Mouse (Mus musculus): Measurements from ENCODE around the gene Mettl17. TPM values are rescaled to one million over a fixed set of nuclear protein-coding genes. Genes with fewer than 3 reads are reported as not detected.
"Not testable (repeated sequence)": the region's sequence is repeated elsewhere in the genome, so short reads cannot be mapped to it uniquely, and the experiment has no call there.

The Mettl17 gene
- polyA plus RNA-seq, 1 experiment from 2014 or later: 62.9 TPM

- Histone ChIP-seq H3K27ac (no peak overlapping the region), H3K9ac (no peak overlapping the region), H3K9me3 (replicated peaks) (no peaks in the 10 kb centered on the region), H3K4me3 (no peak overlapping the region), H3K36me3 (no peaks in the 10 kb centered on the region), H3K4me1 (peaks cover 9% of the 10 kb centered on the region), H3K4me2 (replicated peaks) (no peak overlapping the region), H3K27me3 (peaks cover 3% of the 10 kb centered on the region; the same call in 1 of the 2 replicates)
- 88% methylated on average over 4 of the region's 4 CpGs for WGBS
- ATAC-seq (ENCODE audit: low FRiP score): no peak
Observed at GRCm38 (mm10) chr14:51918966-51919365, 34.3 kb downstream of the Mettl17 start.

GRCm38 (mm10) chr14:51921759-51922570 is 37.3 kb downstream of the Mettl17 start:
- no peak for ATAC-seq (ENCODE audit: low FRiP score)
- WGBS: 89% methylated on average over 16 of the region's 16 CpGs
- no peak overlapping the region for H3K9ac ChIP-seq
- no peak overlapping the region for H3K4me3 ChIP-seq
- H3K4me1 ChIP-seq: no peaks in the 10 kb centered on the region
- H3K27me3 ChIP-seq: no peaks in the 10 kb centered on the region
- H3K9me3 ChIP-seq (replicated peaks): no peaks in the 10 kb centered on the region
- H3K36me3 ChIP-seq: no peaks in the 10 kb centered on the region
- H3K27ac ChIP-seq: no peak overlapping the region
- no peak overlapping the region for H3K4me2 ChIP-seq (replicated peaks)

GRCm38 (mm10) chr14:51922571-51922865 is 37.9 kb downstream of the Mettl17 start, which contains the start of gene Rnase13:
Rnase13 (minus strand) TSS chr14:51922773.
- Histone ChIP-seq H3K36me3 (no peaks in the 10 kb centered on the region), H3K27ac (no peak within 1 kb of the TSS), H3K4me1 (no peaks in the 10 kb centered on the region), H3K9ac (no peak within 1 kb of the TSS), H3K9me3 (replicated peaks) (no peaks in the 10 kb centered on the region), H3K27me3 (no peaks in the 10 kb centered on the region), H3K4me2 (replicated peaks) (no peak within 1 kb of the TSS), H3K4me3 (no peak within 1 kb of the TSS)
- ATAC-seq (ENCODE audit: low FRiP score): no peak
- WGBS: 89% methylated on average over 7 of the region's 7 CpGs

DNA sequence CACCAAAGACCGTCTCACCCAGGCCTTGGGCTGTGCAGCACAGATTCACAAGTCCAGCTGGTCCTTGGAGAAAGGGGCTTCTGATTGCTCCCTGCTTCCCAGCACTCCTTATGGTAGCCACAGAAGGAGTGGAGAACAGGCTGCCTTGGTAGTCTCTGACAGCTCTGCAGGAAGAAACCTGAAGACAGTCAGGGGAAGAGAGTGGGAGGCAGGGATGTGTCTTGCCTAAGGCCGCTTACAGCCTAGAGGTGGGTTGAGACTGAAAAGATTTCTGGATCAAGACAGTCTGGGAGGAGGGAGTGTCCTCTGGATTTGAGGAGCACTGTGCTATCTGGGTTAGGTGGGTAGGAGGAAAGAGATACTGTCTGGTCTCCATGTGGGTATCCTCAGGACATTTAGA is 38.3 kb downstream of the Mettl17 start:
- Histone ChIP-seq H3K9me3 (replicated peaks) (no peaks in the 10 kb centered on the region), H3K27me3 (no peaks in the 10 kb centered on the region), H3K36me3 (no peaks in the 10 kb centered on the region), H3K4me2 (replicated peaks) (no peak overlapping the region), H3K27ac (no peak overlapping the region), H3K9ac (no peak overlapping the region), H3K4me1 (no peaks in the 10 kb centered on the region), H3K4me3 (no peak overlapping the region)
- no peak for ATAC-seq (ENCODE audit: low FRiP score)
- 87% methylated on average over 2 of the region's 2 CpGs for WGBS

- H3K27ac ChIP-seq: no peak overlapping the region
- 79% methylated on average over 4 of the region's 4 CpGs for WGBS
- no peak overlapping the region for H3K9ac ChIP-seq
- H3K27me3 ChIP-seq: no peaks in the 10 kb centered on the region
- H3K9me3 ChIP-seq (replicated peaks): no peaks in the 10 kb centered on the region
- ATAC-seq (ENCODE audit: low FRiP score): no peak
- no peaks in the 10 kb centered on the region for H3K4me1 ChIP-seq
- H3K4me3 ChIP-seq: no peak overlapping the region
- no peaks in the 10 kb centered on the region for H3K36me3 ChIP-seq
- no peak overlapping the region for H3K4me2 ChIP-seq (replicated peaks)
Observed at GRCm38 (mm10) chr14:51923492-51923891, 38.9 kb downstream of the Mettl17 start.

DNA sequence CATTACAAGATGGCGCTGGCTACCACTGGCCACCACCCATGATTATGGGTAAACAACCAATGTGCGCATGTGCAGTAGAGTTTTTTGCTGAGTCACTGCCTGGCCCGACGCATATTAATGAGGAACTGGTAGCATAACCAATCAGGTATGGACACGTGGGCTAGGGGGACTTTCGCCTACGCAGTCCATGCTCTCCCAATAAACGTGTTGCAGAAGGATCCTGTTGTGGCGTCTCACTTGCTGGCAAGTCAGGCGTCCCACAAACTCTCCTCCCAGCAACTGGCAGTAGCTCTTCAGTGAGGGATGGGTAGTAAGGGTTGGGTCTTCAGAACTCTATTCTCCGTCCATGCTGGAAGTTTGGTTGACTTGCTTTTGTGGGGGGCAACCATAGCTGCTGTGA is 42.3 kb downstream of the Mettl17 start:
- H3K36me3 ChIP-seq; H3K9me3 ChIP-seq (replicated peaks); H3K27ac ChIP-seq; H3K4me3 ChIP-seq; H3K27me3 ChIP-seq; H3K4me2 ChIP-seq (replicated peaks); H3K4me1 ChIP-seq; H3K9ac ChIP-seq; ATAC-seq (ENCODE audit: low FRiP score): not testable (repeated sequence)
- 94% methylated on average over 11 of the region's 11 CpGs for WGBS

DNA sequence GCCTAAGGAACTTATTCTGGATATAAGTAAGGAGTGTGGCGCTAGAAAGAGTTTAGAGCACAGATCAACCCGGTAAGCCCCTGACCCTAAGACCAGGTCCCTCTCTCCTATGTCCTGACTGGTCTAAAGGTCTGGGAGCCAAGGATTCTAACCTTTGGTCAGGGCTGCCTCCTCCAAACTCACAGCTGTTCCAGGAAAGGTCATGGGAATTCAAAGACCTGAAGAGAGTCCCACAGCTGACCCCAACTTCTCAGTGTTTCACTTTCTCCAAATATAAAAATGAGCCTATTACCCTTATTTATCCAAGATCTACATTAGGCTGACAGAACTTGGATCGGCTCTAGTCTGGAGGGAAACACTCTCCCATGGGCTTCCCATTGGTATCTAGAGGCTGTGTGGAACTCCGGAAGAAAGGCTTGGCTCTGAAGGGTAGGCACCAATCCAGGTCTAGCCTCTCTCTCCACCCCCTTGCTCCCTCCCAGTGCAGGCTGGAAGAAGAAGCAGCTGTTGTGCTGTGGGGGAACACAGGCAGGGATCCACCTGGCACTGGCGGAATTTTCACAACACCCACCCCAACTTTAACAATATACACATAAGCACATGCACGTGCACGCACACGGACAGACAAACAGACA is 44.8 kb downstream of the Mettl17 start:
- no peaks in the 10 kb centered on the region for H3K9me3 ChIP-seq (replicated peaks)
- H3K36me3 ChIP-seq: no peaks in the 10 kb centered on the region
- no peak overlapping the region for H3K4me2 ChIP-seq (replicated peaks)
- ATAC-seq (ENCODE audit: low FRiP score): no peak
- no peak overlapping the region for H3K9ac ChIP-seq
- H3K27ac ChIP-seq: no peak overlapping the region
- H3K4me1 ChIP-seq: no peaks in the 10 kb centered on the region
- no peak overlapping the region for H3K4me3 ChIP-seq
- 86% methylated on average over 8 of the region's 8 CpGs for WGBS
- no peaks in the 10 kb centered on the region for H3K27me3 ChIP-seq

GRCm38 (mm10) chr14:51929968-51930367 is 45.3 kb downstream of the Mettl17 start:
- Histone ChIP-seq H3K4me1 (no peaks in the 10 kb centered on the region), H3K27me3 (no peaks in the 10 kb centered on the region), H3K4me3 (no peak overlapping the region), H3K36me3 (no peaks in the 10 kb centered on the region), H3K27ac (no peak overlapping the region), H3K4me2 (replicated peaks) (no peak overlapping the region), H3K9ac (no peak overlapping the region), H3K9me3 (replicated peaks) (no peaks in the 10 kb centered on the region)
- 71% methylated on average over 9 of the region's 9 CpGs for WGBS
- no peak for ATAC-seq (ENCODE audit: low FRiP score)

- Histone ChIP-seq H3K9me3 (replicated peaks) (no peaks in the 10 kb centered on the region), H3K27ac (no peak overlapping the region), H3K4me1 (no peaks in the 10 kb centered on the region), H3K27me3 (no peaks in the 10 kb centered on the region), H3K4me3 (no peak overlapping the region), H3K36me3 (no peaks in the 10 kb centered on the region), H3K9ac (no peak overlapping the region), H3K4me2 (replicated peaks) (no peak overlapping the region)
- peak; percentile 77 for ATAC-seq (ENCODE audit: low FRiP score)
- WGBS: 33% methylated on average over 5 of the region's 5 CpGs
Observed at GRCm38 (mm10) chr14:51930824-51931223, 46.2 kb downstream of the Mettl17 start.

GRCm38 (mm10) chr14:51932092-51933020 is 47.7 kb downstream of the Mettl17 start:
- WGBS: 78% methylated on average over 10 of the region's 10 CpGs
- H3K9ac ChIP-seq: no peak overlapping the region
- no peak overlapping the region for H3K4me2 ChIP-seq (replicated peaks)
- no peaks in the 10 kb centered on the region for H3K27me3 ChIP-seq
- no peak overlapping the region for H3K4me3 ChIP-seq
- H3K27ac ChIP-seq: no peak overlapping the region
- ATAC-seq (ENCODE audit: low FRiP score): no peak
- no peaks in the 10 kb centered on the region for H3K36me3 ChIP-seq
- no peaks in the 10 kb centered on the region for H3K4me1 ChIP-seq
- no peaks in the 10 kb centered on the region for H3K9me3 ChIP-seq (replicated peaks)

DNA sequence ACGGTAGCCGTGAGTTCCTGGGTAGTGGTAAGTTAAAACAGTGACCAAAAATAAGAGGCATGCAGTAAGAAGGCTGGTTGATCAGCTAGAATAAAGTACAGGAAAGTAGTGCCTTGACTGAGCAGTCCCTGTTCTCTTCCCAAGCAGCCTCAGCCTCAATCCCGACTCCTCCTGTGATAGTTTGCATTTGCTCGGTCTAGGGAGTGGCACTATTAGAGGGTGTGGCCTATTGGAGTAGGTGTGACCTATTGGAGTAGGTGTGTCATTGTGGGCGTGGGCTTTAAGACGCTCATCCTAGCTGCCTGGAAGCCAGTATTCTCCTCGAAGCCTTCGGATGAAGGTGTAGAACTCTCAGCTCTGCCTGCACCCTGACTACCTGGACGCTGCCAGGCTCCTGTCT is 54.4 kb downstream of the Mettl17 start:
- no peak overlapping the region for H3K4me3 ChIP-seq
- no peak overlapping the region for H3K27ac ChIP-seq
- no peaks in the 10 kb centered on the region for H3K36me3 ChIP-seq
- no peak overlapping the region for H3K4me2 ChIP-seq (replicated peaks)
- no peaks in the 10 kb centered on the region for H3K27me3 ChIP-seq
- no peak overlapping the region for H3K9ac ChIP-seq
- H3K4me1 ChIP-seq: peaks cover 6% of the 10 kb centered on the region
- no peak for ATAC-seq (ENCODE audit: low FRiP score)
- WGBS: 87% methylated on average over 9 of the region's 9 CpGs
- no peaks in the 10 kb centered on the region for H3K9me3 ChIP-seq (replicated peaks)

- Histone ChIP-seq H3K9me3 (replicated peaks) (no peaks in the 10 kb centered on the region), H3K4me2 (replicated peaks) (no peak overlapping the region), H3K36me3 (no peaks in the 10 kb centered on the region), H3K4me3 (no peak overlapping the region), H3K27ac (no peak overlapping the region), H3K9ac (no peak overlapping the region), H3K27me3 (no peaks in the 10 kb centered on the region), H3K4me1 (peaks cover 6% of the 10 kb centered on the region)
- WGBS: 37% methylated on average over 8 of the region's 8 CpGs
- ATAC-seq (ENCODE audit: low FRiP score): no peak
Observed at GRCm38 (mm10) chr14:51940944-51941560, 56.4 kb downstream of the Mettl17 start.

Measured in hindbrain, embryonic 12.5 days (tissue).